Mouse (Mus musculus) myocyte (in vitro differentiated cells): Measurements from ENCODE around the gene Pde4d. TPM values are rescaled to one million over a fixed set of nuclear protein-coding genes. Genes with fewer than 3 reads are reported as not detected.

ENCODE experiments used
- H3K27me3 ChIP-seq: one replicate; pipeline ENCODE4 v1.6.1; 2011; ENCODE audit not compliant: control insufficient read depth, insufficient read depth, insufficient read length
- H3K36me3 ChIP-seq: one replicate; pipeline ENCODE4 v1.6.1; 2011; ENCODE audit not compliant: control insufficient read depth, insufficient read depth
- H3K4me2 ChIP-seq: one replicate; pipeline ENCODE4 v1.6.1; 2011; ENCODE audit warnings: low read depth, control low read depth
- H3K4me3 ChIP-seq: one replicate; pipeline ENCODE4 v1.5.1; 2011; ENCODE audit warnings: mild to moderate bottlenecking, control low read depth, moderate library complexity
- H3K79me2 ChIP-seq: one replicate; pipeline ENCODE4 v1.6.1; 2011; ENCODE audit not compliant: control insufficient read depth, insufficient read depth
- H3ac ChIP-seq: one replicate; pipeline ENCODE4 v1.6.1; 2011; ENCODE audit not compliant: control insufficient read depth, insufficient read length
- CEBPB ChIP-seq: IDR thresholded peaks from 2 replicates; pipeline ENCODE4 v1.6.1; 2011; ENCODE audit warnings: mild to moderate bottlenecking, moderate library complexity; ENCODE audit not compliant: poor library complexity, insufficient read depth, severe bottlenecking
- E2F4 ChIP-seq: IDR thresholded peaks from one replicate; pipeline ENCODE4 v1.6.1; 2011; ENCODE audit warnings: mild to moderate bottlenecking, control low read depth, moderate library complexity; ENCODE audit not compliant: insufficient read depth
- MAX ChIP-seq: IDR thresholded peaks from one replicate; pipeline ENCODE4 v1.6.1; 2011; ENCODE audit warnings: low read depth, mild to moderate bottlenecking, control low read depth
- MYOD1 ChIP-seq, 3 experiments: IDR thresholded peaks; one replicate each; pipeline ENCODE4 v1.6.1; 2011; ENCODE audit warnings: control low read depth in 2 of 3, low read depth in 2 of 3, mild to moderate bottlenecking in 2 of 3, moderate library complexity in 1 of 3; ENCODE audit not compliant: insufficient read length in 2 of 3, control insufficient read depth in 1 of 3
- MYOG ChIP-seq, 3 experiments: IDR thresholded peaks; one replicate each; pipeline ENCODE4 v1.6.1; 2011; ENCODE audit warnings: control low read depth in 2 of 3, low read depth in 2 of 3, mild to moderate bottlenecking in 2 of 3; ENCODE audit not compliant: insufficient read length in 2 of 3, control insufficient read depth in 1 of 3, insufficient read depth in 1 of 3
- POLR2A ChIP-seq: IDR thresholded peaks from one replicate; pipeline ENCODE4 v1.6.1; 2011; ENCODE audit warnings: low read depth, mild to moderate bottlenecking, control low read depth, moderate library complexity; ENCODE audit not compliant: insufficient read length
- POLR2AphosphoS2 ChIP-seq: IDR thresholded peaks from one replicate; pipeline ENCODE4 v1.6.1; 2011; ENCODE audit warnings: low read depth, control low read depth; ENCODE audit not compliant: insufficient read length
- REST ChIP-seq: IDR thresholded peaks from one replicate; pipeline ENCODE4 v1.6.1; 2011; ENCODE audit warnings: mild to moderate bottlenecking, control low read depth, moderate library complexity; ENCODE audit not compliant: insufficient read depth, insufficient read length
- SRF ChIP-seq: IDR thresholded peaks from one replicate; pipeline ENCODE4 v1.6.1; 2011; ENCODE audit warnings: low read depth; ENCODE audit not compliant: control insufficient read depth, insufficient read length
- TCF12 ChIP-seq: IDR thresholded peaks from one replicate; pipeline ENCODE4 v1.6.1; 2011; ENCODE audit warnings: mild to moderate bottlenecking, control low read depth; ENCODE audit not compliant: poor library complexity, insufficient read depth, severe bottlenecking
- TCF3 ChIP-seq: IDR thresholded peaks from one replicate; pipeline ENCODE4 v1.6.1; 2011; ENCODE audit warnings: low read depth, control low read depth; ENCODE audit not compliant: insufficient read length
- USF1 ChIP-seq: IDR thresholded peaks from one replicate; pipeline ENCODE4 v1.6.1; 2011; ENCODE audit warnings: low read depth, mild to moderate bottlenecking, control low read depth, moderate library complexity
- polyA plus RNA-seq: library from polyadenylated mRNA; unstranded; fragments of >200 nt; fragmentation: generic; extraction: Trizol; gene quantifications from one replicate; pipeline ENCODE4 v1.2.1, GENCODE M21; 2012; ENCODE audit warnings: missing spikeins

Pde4d gene
- polyA plus RNA-seq, 1 experiment: 8.2 TPM

DNA sequence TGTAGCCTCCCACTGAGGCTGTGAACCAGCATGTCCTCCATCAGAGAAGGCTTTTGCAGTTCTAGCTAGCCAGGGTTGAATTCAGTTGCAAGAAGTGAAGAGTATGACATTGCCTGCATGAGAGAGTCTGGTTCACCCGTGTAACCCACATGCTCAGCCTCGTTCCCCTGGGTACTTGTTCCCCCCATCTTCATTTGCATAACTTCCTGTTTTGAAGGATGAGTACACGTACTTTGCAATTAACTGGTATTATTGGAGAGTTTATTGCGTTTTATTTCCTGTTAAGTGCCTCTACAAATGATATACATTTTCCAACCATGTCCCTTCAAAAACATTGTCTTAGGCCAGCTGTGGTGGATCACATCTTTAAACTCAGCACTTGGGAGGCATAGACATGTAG, 237.1 kb downstream of the Pde4d start:
- H3K4me3 ChIP-seq: no peak overlapping the region
- TF ChIP-seq E2F4: no peak
- TF ChIP-seq REST: no peak
- TF ChIP-seq POLR2AphosphoS2: no peak
- no peak for TF ChIP-seq TCF12
- TF ChIP-seq TCF3: no peak
- TF ChIP-seq MAX: no peak
- TF ChIP-seq USF1: no peak
- no peak for TF ChIP-seq SRF
- TF ChIP-seq MYOG (IDR thresholded peaks at IDR 0.05; ENCODE audit: control insufficient read depth in 1 of 3, insufficient read depth in 1 of 3, insufficient read length in 2 of 3, low read depth in 2 of 3): no peak
- TF ChIP-seq MYOD1 (IDR thresholded peaks at IDR 0.05; ENCODE audit: control insufficient read depth in 1 of 3, insufficient read length in 2 of 3, low read depth in 2 of 3): no peak
- no peak for TF ChIP-seq CEBPB
- TF ChIP-seq POLR2A: no peak
- H3ac ChIP-seq: no peak overlapping the region
- H3K4me2 ChIP-seq: no peak overlapping the region
- no peaks in the 10 kb centered on the region for H3K36me3 ChIP-seq
- no peaks in the 10 kb centered on the region for H3K79me2 ChIP-seq
- peaks cover 9% of the 10 kb centered on the region for H3K27me3 ChIP-seq

DNA sequence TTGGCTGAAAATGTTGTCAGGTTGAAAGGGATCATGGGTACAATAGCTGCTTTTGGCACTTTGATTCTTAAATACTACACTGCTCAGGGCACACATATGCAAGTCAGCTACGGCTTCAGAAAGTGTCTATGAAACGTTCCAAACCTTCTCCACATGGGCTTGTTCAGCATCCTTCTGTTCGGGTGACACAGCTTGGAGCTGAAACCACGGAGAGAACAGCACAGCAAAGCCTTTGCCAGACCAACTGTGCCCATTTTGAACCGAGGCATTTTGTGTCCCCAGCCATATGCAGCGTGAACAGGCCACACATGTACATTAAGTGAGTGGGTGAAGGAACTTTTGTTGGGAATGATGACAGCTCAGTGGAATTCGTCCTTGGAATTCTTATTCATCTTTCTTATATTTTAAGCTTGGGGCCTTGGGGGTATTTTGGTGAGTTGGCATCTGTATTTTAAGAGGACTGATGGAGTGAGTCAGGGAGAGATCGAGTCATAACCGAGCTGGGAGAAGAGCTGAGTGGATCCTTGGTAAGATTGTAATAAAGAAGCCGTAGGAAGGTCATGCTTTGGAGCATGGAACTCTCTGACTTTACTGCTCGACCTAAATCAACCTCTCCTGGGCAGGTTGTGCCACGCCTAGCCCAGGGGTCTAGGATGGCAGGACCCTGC, 243.3 kb downstream of the Pde4d start:
- no peaks in the 10 kb centered on the region for H3K79me2 ChIP-seq
- no peak overlapping the region for H3ac ChIP-seq
- H3K27me3 ChIP-seq: peaks cover 6% of the 10 kb centered on the region
- peak overlapping the region; percentile 40 for H3K4me2 ChIP-seq
- H3K4me3 ChIP-seq: no peak overlapping the region
- TF ChIP-seq E2F4 (no peak), SRF (no peak), MAX (no peak), POLR2AphosphoS2 (no peak), TCF12 (no peak), TCF3 (no peak), MYOD1 (IDR thresholded peaks at IDR 0.05; ENCODE audit: control insufficient read depth in 1 of 3, insufficient read length in 2 of 3, low read depth in 2 of 3) (no peak), USF1 (no peak), MYOG (IDR thresholded peaks at IDR 0.05; ENCODE audit: control insufficient read depth in 1 of 3, insufficient read depth in 1 of 3, insufficient read length in 2 of 3, low read depth in 2 of 3) (no peak), POLR2A (no peak), CEBPB (no peak), REST (no peak)
- H3K36me3 ChIP-seq: no peaks in the 10 kb centered on the region

DNA sequence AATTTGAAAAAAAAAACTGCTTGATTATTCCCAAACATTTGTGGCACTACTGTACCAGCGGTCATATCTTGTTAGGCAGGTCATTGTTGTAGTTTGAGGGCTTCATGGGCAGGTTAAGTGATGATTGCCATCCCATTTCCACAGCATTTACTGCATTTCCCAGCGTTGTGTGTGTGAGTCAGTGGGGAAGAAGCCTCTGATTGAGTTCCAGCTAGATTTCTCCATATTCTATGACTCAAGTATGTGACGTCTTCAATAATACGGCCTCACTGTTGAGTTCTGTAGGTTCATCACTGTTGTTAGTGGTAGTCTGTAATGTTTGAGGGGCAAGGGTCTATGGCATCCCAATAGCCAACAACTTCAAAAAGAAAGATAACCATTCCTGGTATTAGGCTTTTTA, 255.7 kb downstream of the Pde4d start:
- no peaks in the 10 kb centered on the region for H3K27me3 ChIP-seq
- H3K4me2 ChIP-seq: no peak overlapping the region
- no peak overlapping the region for H3K4me3 ChIP-seq
- H3K36me3 ChIP-seq: no peaks in the 10 kb centered on the region
- H3K79me2 ChIP-seq: no peaks in the 10 kb centered on the region
- TF ChIP-seq SRF: no peak
- no peak for TF ChIP-seq MYOD1 (IDR thresholded peaks at IDR 0.05; ENCODE audit: control insufficient read depth in 1 of 3, insufficient read length in 2 of 3, low read depth in 2 of 3)
- TF ChIP-seq TCF3: no peak
- no peak for TF ChIP-seq REST
- no peak for TF ChIP-seq MYOG (IDR thresholded peaks at IDR 0.05; ENCODE audit: control insufficient read depth in 1 of 3, insufficient read depth in 1 of 3, insufficient read length in 2 of 3, low read depth in 2 of 3)
- no peak for TF ChIP-seq MAX
- TF ChIP-seq POLR2A: no peak
- no peak for TF ChIP-seq E2F4
- no peak for TF ChIP-seq CEBPB
- no peak for TF ChIP-seq POLR2AphosphoS2
- TF ChIP-seq TCF12: no peak
- TF ChIP-seq USF1: no peak
- H3ac ChIP-seq: no peak overlapping the region

DNA sequence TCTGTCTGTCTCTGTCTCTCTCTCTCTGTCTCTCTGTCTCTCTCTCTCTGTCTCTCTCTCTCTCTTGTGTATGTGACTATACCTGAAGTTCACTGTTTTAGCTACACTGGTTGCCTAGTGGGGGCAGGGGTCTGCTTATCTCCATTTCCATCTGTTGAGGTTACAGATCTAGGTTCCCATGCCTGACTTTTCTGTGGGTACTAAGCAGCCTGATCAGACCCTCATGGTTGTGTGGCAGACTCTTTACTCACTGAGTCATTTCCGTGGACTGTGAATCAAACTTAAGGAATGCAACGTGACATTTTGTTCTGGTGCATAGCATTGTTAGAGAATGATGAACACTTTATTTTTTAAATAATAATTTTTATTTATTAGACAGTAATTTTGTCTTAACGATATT, 264.3 kb downstream of the Pde4d start:
- Histone ChIP-seq H3ac (no peak overlapping the region), H3K4me2 (peak overlapping the region; percentile 5), H3K36me3 (no peaks in the 10 kb centered on the region), H3K4me3 (no peak overlapping the region), H3K27me3 (no peaks in the 10 kb centered on the region), H3K79me2 (no peaks in the 10 kb centered on the region)
- TF ChIP-seq E2F4 (no peak), USF1 (no peak), TCF3 (no peak)

DNA sequence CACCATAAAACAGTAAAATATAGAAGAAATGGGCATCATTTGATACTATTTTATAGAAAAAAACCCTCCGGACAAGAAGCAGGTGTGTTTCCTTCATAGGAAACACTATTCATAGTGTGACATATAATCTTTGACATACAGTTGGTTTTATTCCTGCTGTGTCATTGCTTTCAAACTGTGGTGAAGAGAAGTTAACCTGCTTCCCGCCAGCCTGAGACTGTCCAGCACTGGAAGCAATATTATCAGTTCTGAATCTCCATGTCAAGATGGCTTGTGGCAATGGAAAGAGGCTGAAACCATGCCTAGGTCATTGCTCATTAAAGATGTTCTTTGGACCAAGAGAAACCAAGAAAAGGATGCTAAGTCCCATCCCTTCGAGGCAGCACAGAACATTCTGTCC, 265.3 kb downstream of the Pde4d start:
- Histone ChIP-seq H3K79me2 (no peaks in the 10 kb centered on the region), H3K4me2 (no peak overlapping the region), H3ac (no peak overlapping the region), H3K4me3 (no peak overlapping the region), H3K27me3 (no peaks in the 10 kb centered on the region), H3K36me3 (no peaks in the 10 kb centered on the region)
- TF ChIP-seq MAX (no peak), USF1 (no peak), POLR2AphosphoS2 (no peak), POLR2A (no peak), TCF3 (no peak), E2F4 (no peak), SRF (no peak), CEBPB (no peak), MYOD1 (IDR thresholded peaks at IDR 0.05; ENCODE audit: control insufficient read depth in 1 of 3, insufficient read length in 2 of 3, low read depth in 2 of 3) (no peak), REST (no peak), MYOG (IDR thresholded peaks at IDR 0.05; ENCODE audit: control insufficient read depth in 1 of 3, insufficient read depth in 1 of 3, insufficient read length in 2 of 3, low read depth in 2 of 3) (no peak)
